Mouse (Mus musculus) stomach, embryonic 16.5 days (tissue): ENCODE data around the gene Igfals. TPM values are rescaled to one million over a fixed set of nuclear protein-coding genes. Genes with fewer than 3 reads are reported as not detected.

Experiments
- ATAC-seq: fragments of 200-750 bp; cut with Nextera tagmentation; 2 replicates; pipeline ENCODE4 v1.8.0; 2017; ENCODE audit warnings: moderate number of reproducible peaks, moderate TSS enrichment; ENCODE audit not compliant: insufficient read depth, low FRiP score
- H3K27ac ChIP-seq: fragments of 300-500 bp; sonication (generic); 2 replicates; pipeline ENCODE4 v1.5.1; 2014; ENCODE audit warnings: low read length
- H3K27me3 ChIP-seq: fragments of 300-500 bp; sonication (generic); 2 replicates; pipeline ENCODE4 v1.6.1; 2014; ENCODE audit warnings: low read length, control low read depth, mixed read lengths; ENCODE audit not compliant: control insufficient read depth, insufficient read depth
- H3K36me3 ChIP-seq: fragments of 300-500 bp; sonication (generic); 2 replicates; pipeline ENCODE4 v1.6.1; 2014; ENCODE audit warnings: low read length; ENCODE audit not compliant: control insufficient read depth, insufficient read depth
- H3K4me1 ChIP-seq: fragments of 300-500 bp; sonication (generic); 2 replicates; pipeline ENCODE4 v1.6.1; 2014; ENCODE audit warnings: low read length, control low read depth, mixed read lengths; ENCODE audit not compliant: control insufficient read depth, insufficient read depth
- H3K4me2 ChIP-seq: fragments of 300-500 bp; sonication (generic); 2 replicates; pipeline ENCODE4 v1.6.1; 2014; ENCODE audit warnings: low read depth, low read length, mixed read lengths
- H3K4me3 ChIP-seq: fragments of 300-500 bp; sonication (generic); replicated peaks from 2 replicates; pipeline ENCODE4 v1.5.1; 2014; ENCODE audit warnings: mild to moderate bottlenecking, low read length
- H3K9ac ChIP-seq: fragments of 300-500 bp; sonication (generic); 2 replicates; pipeline ENCODE4 v1.6.1; 2014; ENCODE audit warnings: low read length
- H3K9me3 ChIP-seq: fragments of 300-500 bp; sonication (generic); replicated peaks from 2 replicates; pipeline ENCODE4 v1.6.1; 2016; ENCODE audit warnings: low read length, control low read depth; ENCODE audit not compliant: control insufficient read depth
- WGBS: fragments of 180-500 bp; shearing (Covaris S2); extraction: QIAGEN DNeasy Blood & Tissue Kit; methylation state at CpG from one replicate; pipeline ENCODE4 v1.1.7; 2014; 5-methylcytosine and 5-hydroxymethylcytosine counted together
- polyA plus RNA-seq: library from polyadenylated mRNA; unstranded; fragments of >200 nt; fragmentation: Nextera tagmentation; extraction: Ambion mirVana; gene quantifications from 2 replicates; pipeline ENCODE4 v1.2.1, GENCODE M21; 2015

Igfals gene
- polyA plus RNA-seq, 1 experiment from 2014 or later: 3.7 TPM

DNA sequence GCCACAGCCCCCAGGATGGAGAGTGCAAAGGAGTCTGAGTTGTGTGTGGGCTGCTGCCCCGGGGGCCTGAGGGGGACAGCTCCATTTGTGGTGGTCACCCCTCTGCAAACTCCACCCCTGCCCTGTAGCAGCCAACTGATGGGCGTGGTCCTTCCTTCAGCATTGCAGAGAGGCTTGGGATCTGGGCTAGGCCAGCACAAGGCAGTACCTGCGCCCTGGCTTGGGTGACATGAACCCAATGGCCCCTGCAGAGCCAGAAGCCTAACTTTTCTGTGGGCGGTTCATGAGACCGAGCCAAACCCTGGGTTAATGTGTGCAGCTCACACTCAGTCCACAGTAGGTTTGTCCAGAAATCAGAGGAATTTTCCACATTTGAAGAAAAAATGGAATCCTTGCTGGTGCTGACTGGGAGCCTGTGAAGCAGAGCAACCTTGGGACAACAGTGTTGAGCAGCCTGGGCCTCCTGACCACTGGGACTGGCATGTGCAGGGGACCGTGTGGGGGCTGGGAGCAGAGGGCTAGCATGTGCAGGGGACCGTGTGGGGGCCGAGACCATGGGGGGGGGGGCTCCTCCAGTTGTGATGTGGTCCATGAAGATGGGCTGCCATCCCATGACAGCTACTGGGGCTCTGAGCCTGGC lies 7.8 kb upstream of the Igfals start:
- H3K9ac ChIP-seq: no peak overlapping the region
- no peak for ATAC-seq
- H3K4me1 ChIP-seq: no peaks in the 10 kb centered on the region
- no peak overlapping the region for H3K4me2 ChIP-seq
- WGBS: 82% methylated on average over 8 of the region's 8 CpGs
- H3K9me3 ChIP-seq: no peaks in the 10 kb centered on the region
- H3K4me3 ChIP-seq: no peak overlapping the region
- H3K27ac ChIP-seq: no peak overlapping the region
- peaks cover 7% of the 10 kb centered on the region; the same call in 1 of the 2 replicates for H3K36me3 ChIP-seq
- no peaks in the 10 kb centered on the region for H3K27me3 ChIP-seq

DNA sequence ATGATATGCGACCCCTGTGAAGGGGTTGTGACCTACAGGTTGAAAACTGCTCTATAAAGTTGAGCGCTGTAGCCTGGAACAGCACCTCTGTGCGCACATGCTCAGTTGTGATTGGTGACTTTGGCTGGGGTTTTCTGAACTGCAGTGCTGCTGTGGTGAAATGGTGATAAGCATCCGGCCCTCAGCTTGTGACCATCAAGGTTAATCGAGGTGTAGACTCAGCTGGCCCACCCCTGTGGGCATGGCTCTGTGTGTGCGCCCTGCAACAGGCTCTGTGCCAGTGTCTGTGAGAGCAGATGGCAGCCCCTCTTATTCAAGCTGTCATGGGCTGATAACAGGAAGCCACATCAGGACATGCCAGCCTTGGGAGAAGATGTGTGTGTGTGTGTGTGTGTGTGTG lies 6.8 kb upstream of the Igfals start:
- H3K4me3 ChIP-seq: no peak overlapping the region
- no peak overlapping the region for H3K9ac ChIP-seq
- no peaks in the 10 kb centered on the region for H3K27me3 ChIP-seq
- H3K4me2 ChIP-seq: no peak overlapping the region
- peaks cover 7% of the 10 kb centered on the region; the same call in 1 of the 2 replicates for H3K36me3 ChIP-seq
- no peak overlapping the region for H3K27ac ChIP-seq
- no peak for ATAC-seq
- no peaks in the 10 kb centered on the region for H3K9me3 ChIP-seq
- no peaks in the 10 kb centered on the region for H3K4me1 ChIP-seq
- 82% methylated on average over 6 of the region's 6 CpGs for WGBS

DNA sequence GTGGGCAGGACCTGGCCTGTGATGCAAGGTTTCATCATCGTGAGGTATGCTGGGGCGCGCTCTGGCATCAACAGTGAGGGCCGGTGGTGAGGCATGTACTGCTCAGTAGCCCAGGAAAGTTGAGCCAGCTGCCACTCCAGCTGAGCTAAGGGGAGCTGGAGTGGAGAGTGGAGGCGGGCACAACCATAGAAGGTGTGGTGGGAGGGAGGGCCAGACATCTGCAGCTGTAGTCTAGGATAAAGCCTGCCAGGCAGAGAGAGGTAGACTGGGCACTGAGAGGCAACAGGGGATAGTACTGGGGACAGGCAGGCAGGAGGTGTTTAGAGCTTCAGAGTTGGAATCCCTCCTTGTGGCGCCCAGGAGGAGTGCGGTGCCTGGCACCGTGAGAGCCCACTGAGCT lies 5.7 kb upstream of the Igfals start:
- H3K9ac ChIP-seq: no peak overlapping the region
- H3K4me1 ChIP-seq: no peaks in the 10 kb centered on the region
- H3K4me2 ChIP-seq: no peak overlapping the region
- H3K27me3 ChIP-seq: no peaks in the 10 kb centered on the region
- 92% methylated on average over 8 of the region's 8 CpGs for WGBS
- no peak overlapping the region for H3K27ac ChIP-seq
- H3K4me3 ChIP-seq: no peak overlapping the region
- ATAC-seq: no peak
- H3K36me3 ChIP-seq: peaks cover 7% of the 10 kb centered on the region; the same call in 1 of the 2 replicates
- no peaks in the 10 kb centered on the region for H3K9me3 ChIP-seq

- WGBS: 94% methylated on average over 3 of the region's 3 CpGs
- H3K4me2 ChIP-seq: no peak overlapping the region
- no peaks in the 10 kb centered on the region for H3K9me3 ChIP-seq
- no peak for ATAC-seq
- no peak overlapping the region for H3K27ac ChIP-seq
- H3K4me3 ChIP-seq: no peak overlapping the region
- H3K9ac ChIP-seq: no peak overlapping the region
- H3K36me3 ChIP-seq: peaks cover 7% of the 10 kb centered on the region; the same call in 1 of the 2 replicates
- no peaks in the 10 kb centered on the region for H3K27me3 ChIP-seq
- H3K4me1 ChIP-seq: no peaks in the 10 kb centered on the region
These were observed 4.0 kb upstream of the Igfals start for GRCm38 (mm10) chr17:24861785-24862184.

- Histone ChIP-seq H3K27ac (no peak overlapping the region), H3K36me3 (no peaks in the 10 kb centered on the region), H3K9me3 (no peaks in the 10 kb centered on the region), H3K4me3 (no peak overlapping the region), H3K4me2 (no peak overlapping the region), H3K9ac (no peak overlapping the region), H3K27me3 (no peaks in the 10 kb centered on the region), H3K4me1 (no peaks in the 10 kb centered on the region)
- 90% methylated on average over 10 of the region's 10 CpGs for WGBS
- no peak for ATAC-seq
These were observed 2.1 kb downstream of the Igfals start for GRCm38 (mm10) chr17:24867914-24868313.

DNA sequence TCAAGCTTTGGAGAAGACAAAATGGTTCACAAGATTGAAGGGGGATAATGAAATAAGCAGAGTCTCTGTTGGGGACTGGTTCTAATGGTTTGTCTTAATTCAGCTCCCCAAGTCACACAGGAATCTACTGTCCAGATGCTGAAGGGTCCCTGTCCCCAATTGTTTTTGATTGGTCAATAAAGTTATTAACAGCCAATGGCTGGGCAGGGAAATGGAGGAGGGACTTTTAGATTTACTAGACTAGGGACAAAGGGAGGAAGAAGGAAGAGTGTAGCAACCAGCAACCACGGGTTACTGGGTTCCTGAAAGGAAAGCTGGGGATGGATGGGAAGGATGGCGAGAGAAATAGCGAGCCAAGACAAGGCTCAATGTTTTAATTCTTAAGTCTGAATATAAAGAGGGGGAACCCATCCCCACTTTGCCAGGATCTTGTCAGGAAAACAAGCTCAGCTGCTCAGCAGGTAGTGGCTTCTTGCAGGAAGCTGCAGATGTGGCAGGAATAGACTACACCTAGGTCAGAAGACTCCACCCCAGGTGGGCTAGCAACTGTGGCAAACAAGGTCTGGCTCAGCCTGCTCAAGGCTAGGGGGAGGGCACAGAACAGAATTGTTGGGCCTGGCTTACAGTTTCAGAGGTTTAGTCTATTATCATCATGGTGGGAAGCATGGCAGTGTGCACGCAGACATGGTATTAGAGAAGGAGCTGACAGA lies 8.1 kb downstream of the Igfals start:
- 46% methylated on average over 4 of the region's 4 CpGs for WGBS
- ATAC-seq: no peak
- Histone ChIP-seq H3K9me3 (no peaks in the 10 kb centered on the region), H3K4me2 (no peak overlapping the region), H3K9ac (no peak overlapping the region), H3K4me3 (no peak overlapping the region), H3K27me3 (no peaks in the 10 kb centered on the region), H3K36me3 (no peaks in the 10 kb centered on the region), H3K4me1 (peaks cover 6% of the 10 kb centered on the region; the same call in 1 of the 2 replicates), H3K27ac (no peak overlapping the region)

GRCm38 (mm10) chr17:24874405-24874745 lies 8.6 kb downstream of the Igfals start:
- ATAC-seq: no peak
- Histone ChIP-seq H3K27me3 (no peaks in the 10 kb centered on the region), H3K36me3 (no peaks in the 10 kb centered on the region), H3K9me3 (no peaks in the 10 kb centered on the region), H3K4me2 (no peak overlapping the region), H3K27ac (no peak overlapping the region), H3K4me3 (no peak overlapping the region), H3K4me1 (peaks cover 6% of the 10 kb centered on the region; the same call in 1 of the 2 replicates), H3K9ac (no peak overlapping the region)
- 56% methylated on average over 1 of the region's 1 CpGs for WGBS

DNA sequence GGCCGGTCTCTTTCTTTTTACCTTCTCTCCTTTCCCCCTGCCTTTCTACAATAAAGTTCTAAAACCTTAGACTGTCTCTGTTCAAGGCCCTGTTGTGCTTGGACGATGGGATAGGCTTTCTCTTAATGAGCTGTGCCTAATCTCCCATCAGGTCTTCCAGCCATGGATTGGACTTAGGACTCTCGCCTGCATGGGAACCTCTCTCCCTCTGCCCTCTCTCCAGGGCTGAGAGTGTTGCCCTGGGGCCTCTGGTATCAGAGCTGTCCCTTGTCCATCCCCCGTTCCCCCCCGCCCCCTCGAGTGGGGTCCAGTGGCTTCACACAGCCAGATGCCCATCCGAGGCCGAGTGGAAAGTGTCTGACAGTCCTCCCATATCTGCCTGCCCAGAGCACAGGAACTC lies 9.2 kb downstream of the Igfals start:
- Histone ChIP-seq H3K4me1 (peaks cover 6% of the 10 kb centered on the region; the same call in 1 of the 2 replicates), H3K9ac (no peak overlapping the region), H3K36me3 (no peaks in the 10 kb centered on the region), H3K4me2 (no peak overlapping the region), H3K27ac (no peak overlapping the region), H3K27me3 (no peaks in the 10 kb centered on the region), H3K9me3 (no peaks in the 10 kb centered on the region), H3K4me3 (no peak overlapping the region)
- WGBS: 78% methylated on average over 8 of the region's 8 CpGs
- no peak for ATAC-seq

GRCm38 (mm10) chr17:24877336-24878116 lies 11.7 kb downstream of the Igfals start:
- 33% methylated on average over 10 of the region's 10 CpGs for WGBS
- ATAC-seq: peak; percentile 38
- Histone ChIP-seq H3K27ac (peak overlapping the region; percentile 46; the same call in 1 of the 2 replicates), H3K9me3 (no peaks in the 10 kb centered on the region), H3K4me3 (peak overlapping the region; percentile 16; the same call in 1 of the 2 replicates), H3K4me2 (peak overlapping the region; percentile 44), H3K4me1 (peaks cover 6% of the 10 kb centered on the region; the same call in 1 of the 2 replicates), H3K36me3 (no peaks in the 10 kb centered on the region), H3K27me3 (no peaks in the 10 kb centered on the region), H3K9ac (peak overlapping the region; percentile 66)
